Mouse (Mus musculus): ENCODE results near the gene Tcf20. TPM values are rescaled to one million over a fixed set of nuclear protein-coding genes. Genes with fewer than 3 reads are reported as not detected.
A peak's percentile ranks its signal among the peaks of the same experiment; 100 is the strongest.

Tcf20 gene
- polyA plus RNA-seq, 2 experiments = 14.6 to 28.9 TPM

- Histone ChIP-seq H3K9me3 (ENCODE audit: control insufficient read depth, low read length) (no peaks in the 10 kb centered on the region), H3K4me2 (replicated peaks; ENCODE audit: low read depth, low read length, severe bottlenecking) (no peak overlapping the region), H3K4me1 (ENCODE audit: control insufficient read depth, insufficient read depth, low read length) (peaks cover 26% of the 10 kb centered on the region), H3K4me3 (replicated peaks; ENCODE audit: low read length) (no peak overlapping the region), H3K27ac (replicated peaks; ENCODE audit: low read depth, low read length) (no peak overlapping the region), H3K9ac (ENCODE audit: low read depth, low read length, severe bottlenecking) (no peak overlapping the region), H3K27me3 (ENCODE audit: control insufficient read depth, insufficient read depth, low read length) (0 out of 2 replicates have a peak, but pooled peaks cover 11% of the 10 kb centered on the region), H3K36me3 (ENCODE audit: control insufficient read depth, insufficient read depth, low read length) (no peaks in the 10 kb centered on the region)
- DNase-seq (ENCODE audit: low spot score) = no peak
- TF ChIP-seq POLR2A (IDR thresholded peaks at IDR 0.05; ENCODE audit: borderline replicate concordance, extremely low read depth, insufficient read depth, insufficient read length) = no peak
- WGBS = 43% methylated on average over 4 of the region's 4 CpGs
- ATAC-seq (ENCODE audit: low FRiP score, low read depth) = no peak
Observed at GRCm38 (mm10) chr15:83030884-83031283, 43.2 kb upstream of the Tcf20 start.

DNA sequence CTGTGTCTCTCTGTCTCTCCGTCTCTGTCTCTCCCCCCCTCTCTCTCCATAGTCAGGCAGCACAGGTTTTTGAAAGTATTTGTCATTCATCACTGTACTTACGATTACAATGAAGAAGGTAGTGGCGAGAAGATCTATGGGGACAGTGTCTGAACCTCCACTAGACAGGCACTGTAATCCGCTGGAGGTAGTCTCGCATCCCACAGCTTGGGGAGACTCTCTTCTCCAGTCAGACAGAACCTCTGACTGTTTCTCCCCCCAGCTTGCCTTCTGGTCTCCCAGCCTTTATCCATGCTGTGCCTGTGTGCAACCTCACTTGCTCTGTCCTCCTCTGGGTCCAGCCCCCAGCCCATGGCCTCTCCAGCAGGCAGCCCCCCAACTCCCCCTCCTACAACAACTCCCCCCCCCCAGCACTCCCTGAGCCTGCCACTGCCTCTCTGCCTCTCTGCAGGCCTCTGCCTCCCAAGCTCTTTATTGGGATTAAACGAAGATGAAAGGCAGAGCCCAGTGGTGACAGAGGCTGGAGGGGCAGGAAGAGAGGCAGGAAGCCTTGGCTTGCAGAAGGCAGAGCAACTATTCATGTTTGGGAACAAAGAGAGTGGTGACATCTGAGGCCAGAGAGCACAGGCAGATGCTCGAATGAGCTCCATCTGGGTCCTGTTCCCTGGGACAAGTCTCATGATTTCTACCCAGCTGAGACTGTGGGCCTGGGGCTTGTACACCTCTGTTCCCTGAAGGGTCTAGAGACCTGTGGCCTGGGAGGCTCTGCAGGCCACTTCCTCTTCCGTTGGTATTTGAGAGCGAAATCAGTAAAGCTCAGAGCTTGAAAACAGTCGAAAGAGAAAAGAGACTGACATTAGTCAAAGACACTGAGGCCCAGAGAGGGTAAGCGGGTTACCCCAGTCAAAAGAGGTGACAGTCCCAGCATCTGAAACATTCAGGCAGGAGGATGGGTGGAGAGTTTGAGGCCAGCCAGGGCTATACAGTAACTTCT lies 42.4 kb upstream of the Tcf20 start:
- Histone ChIP-seq H3K4me1 (ENCODE audit: control insufficient read depth, insufficient read depth, low read length) (peaks cover 35% of the 10 kb centered on the region), H3K27ac (replicated peaks; ENCODE audit: low read depth, low read length) (no peak overlapping the region), H3K36me3 (ENCODE audit: control insufficient read depth, insufficient read depth, low read length) (no peaks in the 10 kb centered on the region), H3K9ac (ENCODE audit: low read depth, low read length, severe bottlenecking) (no peak overlapping the region), H3K4me2 (replicated peaks; ENCODE audit: low read depth, low read length, severe bottlenecking) (no peak overlapping the region), H3K27me3 (ENCODE audit: control insufficient read depth, insufficient read depth, low read length) (0 out of 2 replicates have a peak, but pooled peaks cover 8% of the 10 kb centered on the region), H3K4me3 (replicated peaks; ENCODE audit: low read length) (no peak overlapping the region), H3K9me3 (ENCODE audit: control insufficient read depth, low read length) (no peaks in the 10 kb centered on the region)
- WGBS = 45% methylated on average over 11 of the region's 11 CpGs
- no peak for TF ChIP-seq POLR2A (IDR thresholded peaks at IDR 0.05; ENCODE audit: borderline replicate concordance, extremely low read depth, insufficient read depth, insufficient read length)
- ATAC-seq (ENCODE audit: low FRiP score, low read depth) (no peak), DNase-seq (ENCODE audit: low spot score) (no peak)

DNA sequence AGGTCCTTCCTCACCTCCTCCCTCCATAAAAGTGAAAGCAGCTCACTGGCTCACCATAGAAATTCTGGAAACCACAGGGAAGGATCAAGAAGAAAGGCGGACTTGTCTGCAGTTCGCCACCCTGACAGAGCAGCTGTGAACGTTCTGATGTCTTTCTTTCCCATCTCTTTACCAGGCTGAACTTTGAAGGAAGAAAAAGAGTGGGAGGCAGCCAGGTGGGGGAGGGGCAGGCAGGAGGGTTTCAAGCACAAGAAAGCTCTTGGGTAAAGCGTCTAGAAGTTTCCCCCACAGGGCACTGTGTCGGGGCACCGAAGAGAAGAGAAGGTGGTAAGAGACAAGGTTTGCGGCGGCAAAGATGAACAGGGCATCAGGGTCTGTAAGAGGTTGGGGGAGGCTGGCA lies 38.5 kb upstream of the Tcf20 start:
- peak overlapping the region; percentile 59; the same call in 1 of the 2 replicates for H3K27ac ChIP-seq (replicated peaks; ENCODE audit: low read depth, low read length)
- peaks cover 26% of the 10 kb centered on the region for H3K4me1 ChIP-seq (ENCODE audit: control insufficient read depth, insufficient read depth, low read length)
- H3K9me3 ChIP-seq (ENCODE audit: control insufficient read depth, low read length) = no peaks in the 10 kb centered on the region

GRCm38 (mm10) chr15:83025041-83025760 lies 37.5 kb upstream of the Tcf20 start:
- no peaks in the 10 kb centered on the region for H3K36me3 ChIP-seq (ENCODE audit: control insufficient read depth, insufficient read depth, low read length)
- ATAC-seq (ENCODE audit: low FRiP score, low read depth) = peak; percentile 82
- TF ChIP-seq POLR2A (IDR thresholded peaks at IDR 0.05; ENCODE audit: borderline replicate concordance, extremely low read depth, insufficient read depth, insufficient read length) = no peak
- no peak overlapping the region for H3K9ac ChIP-seq (ENCODE audit: low read depth, low read length, severe bottlenecking)
- peak overlapping the region; percentile 24 for H3K4me2 ChIP-seq (replicated peaks; ENCODE audit: low read depth, low read length, severe bottlenecking)
- peaks cover 25% of the 10 kb centered on the region for H3K4me1 ChIP-seq (ENCODE audit: control insufficient read depth, insufficient read depth, low read length)
- 0 out of 2 replicates have a peak overlapping the region, but pooled peaks have one; percentile 3 for H3K4me3 ChIP-seq (replicated peaks; ENCODE audit: low read length)
- DNase-seq (ENCODE audit: low spot score) = peak; percentile 77
- H3K9me3 ChIP-seq (ENCODE audit: control insufficient read depth, low read length) = no peaks in the 10 kb centered on the region
- H3K27ac ChIP-seq (replicated peaks; ENCODE audit: low read depth, low read length) = 0 out of 2 replicates have a peak overlapping the region, but pooled peaks have one; percentile 28
- 7% methylated on average over 25 of the region's 25 CpGs for WGBS
- no peaks in the 10 kb centered on the region for H3K27me3 ChIP-seq (ENCODE audit: control insufficient read depth, insufficient read depth, low read length)

More for the DNA sequence above, 38.5 kb upstream of the Tcf20 start:
- ATAC-seq (ENCODE audit: low FRiP score, low read depth) (no peak), DNase-seq (ENCODE audit: low spot score) (no peak)
- no peak for TF ChIP-seq POLR2A (IDR thresholded peaks at IDR 0.05; ENCODE audit: borderline replicate concordance, extremely low read depth, insufficient read depth, insufficient read length)
- H3K9ac ChIP-seq (ENCODE audit: low read depth, low read length, severe bottlenecking) = no peak overlapping the region
- no peak overlapping the region for H3K4me3 ChIP-seq (replicated peaks; ENCODE audit: low read length)
- no peaks in the 10 kb centered on the region for H3K27me3 ChIP-seq (ENCODE audit: control insufficient read depth, insufficient read depth, low read length)
- WGBS = 34% methylated on average over 8 of the region's 8 CpGs
- no peaks in the 10 kb centered on the region for H3K36me3 ChIP-seq (ENCODE audit: control insufficient read depth, insufficient read depth, low read length)
- peak overlapping the region; percentile 24; the same call in 1 of the 2 replicates for H3K4me2 ChIP-seq (replicated peaks; ENCODE audit: low read depth, low read length, severe bottlenecking)

GRCm38 (mm10) chr15:83022947-83023346 lies 35.3 kb upstream of the Tcf20 start:
- H3K4me2 ChIP-seq (replicated peaks; ENCODE audit: low read depth, low read length, severe bottlenecking) = no peak overlapping the region
- no peaks in the 10 kb centered on the region for H3K36me3 ChIP-seq (ENCODE audit: control insufficient read depth, insufficient read depth, low read length)
- no peaks in the 10 kb centered on the region for H3K9me3 ChIP-seq (ENCODE audit: control insufficient read depth, low read length)
- no peak for TF ChIP-seq POLR2A (IDR thresholded peaks at IDR 0.05; ENCODE audit: borderline replicate concordance, extremely low read depth, insufficient read depth, insufficient read length)
- H3K4me1 ChIP-seq (ENCODE audit: control insufficient read depth, insufficient read depth, low read length) = peaks cover 31% of the 10 kb centered on the region
- 40% methylated on average over 8 of the region's 8 CpGs for WGBS
- H3K9ac ChIP-seq (ENCODE audit: low read depth, low read length, severe bottlenecking) = no peak overlapping the region
- DNase-seq (ENCODE audit: low spot score) = no peak
- no peak overlapping the region for H3K27ac ChIP-seq (replicated peaks; ENCODE audit: low read depth, low read length)
- H3K27me3 ChIP-seq (ENCODE audit: control insufficient read depth, insufficient read depth, low read length) = no peaks in the 10 kb centered on the region
- ATAC-seq (ENCODE audit: low FRiP score, low read depth) = no peak
- H3K4me3 ChIP-seq (replicated peaks; ENCODE audit: low read length) = no peak overlapping the region

Measured in limb, embryonic 14.5 days (tissue).